Mouse (Mus musculus): ENCODE results near the gene Lrcol1. TPM values are rescaled to one million over a fixed set of nuclear protein-coding genes. Genes with fewer than 3 reads are reported as not detected.

Lrcol1 gene
- not detected in 2 replicates for polyA plus RNA-seq (2012; rRNA removed)

- Histone ChIP-seq H3K4me3 (ENCODE audit: insufficient read depth, low read length) (no peak within 1 kb of the TSS), H3K27ac (ENCODE audit: insufficient read depth, low read length) (no peak within 1 kb of the TSS), H3K4me1 (ENCODE audit: control insufficient read depth, insufficient read depth, low read length) (no peaks in the 10 kb centered on the region)
- no peak for TF ChIP-seq POLR2A (IDR thresholded peaks at IDR 0.05; ENCODE audit: extremely low read depth, insufficient read depth, low read length)
- TF ChIP-seq CTCF (IDR thresholded peaks at IDR 0.05; ENCODE audit: extremely low read depth, insufficient read depth, low read length): no peak
These were observed at the start of gene Lrcol1 for GRCm38 (mm10) chr5:110344524-110344923. Lrcol1 (plus strand) TSS chr5:110344730.

GRCm38 (mm10) chr5:110296637-110297036, 47.9 kb upstream of the Lrcol1 start:
- no peaks in the 10 kb centered on the region for H3K4me1 ChIP-seq (ENCODE audit: control insufficient read depth, insufficient read depth, low read length)
- H3K4me3 ChIP-seq (ENCODE audit: insufficient read depth, low read length): no peak overlapping the region
- no peak overlapping the region for H3K27ac ChIP-seq (ENCODE audit: insufficient read depth, low read length)
- no peak for TF ChIP-seq CTCF (IDR thresholded peaks at IDR 0.05; ENCODE audit: extremely low read depth, insufficient read depth, low read length)
- no peak for TF ChIP-seq POLR2A (IDR thresholded peaks at IDR 0.05; ENCODE audit: extremely low read depth, insufficient read depth, low read length)

GRCm38 (mm10) chr5:110300591-110300990, 43.9 kb upstream of the Lrcol1 start:
- Histone ChIP-seq H3K27ac (ENCODE audit: insufficient read depth, low read length) (no peak overlapping the region), H3K4me1 (ENCODE audit: control insufficient read depth, insufficient read depth, low read length) (no peaks in the 10 kb centered on the region), H3K4me3 (ENCODE audit: insufficient read depth, low read length) (no peak overlapping the region)
- no peak for TF ChIP-seq CTCF (IDR thresholded peaks at IDR 0.05; ENCODE audit: extremely low read depth, insufficient read depth, low read length)
- TF ChIP-seq POLR2A (IDR thresholded peaks at IDR 0.05; ENCODE audit: extremely low read depth, insufficient read depth, low read length): no peak

GRCm38 (mm10) chr5:110308861-110309260, 35.7 kb upstream of the Lrcol1 start:
- TF ChIP-seq CTCF (IDR thresholded peaks at IDR 0.05; ENCODE audit: extremely low read depth, insufficient read depth, low read length) (no peak), POLR2A (IDR thresholded peaks at IDR 0.05; ENCODE audit: extremely low read depth, insufficient read depth, low read length) (no peak)
- Histone ChIP-seq H3K4me3 (ENCODE audit: insufficient read depth, low read length) (no peak overlapping the region), H3K27ac (ENCODE audit: insufficient read depth, low read length) (no peak overlapping the region), H3K4me1 (ENCODE audit: control insufficient read depth, insufficient read depth, low read length) (no peaks in the 10 kb centered on the region)

GRCm38 (mm10) chr5:110313127-110313526, 31.4 kb upstream of the Lrcol1 start:
- Histone ChIP-seq H3K27ac (ENCODE audit: insufficient read depth, low read length) (no peak overlapping the region), H3K4me1 (ENCODE audit: control insufficient read depth, insufficient read depth, low read length) (no peaks in the 10 kb centered on the region), H3K4me3 (ENCODE audit: insufficient read depth, low read length) (no peak overlapping the region)
- TF ChIP-seq POLR2A (IDR thresholded peaks at IDR 0.05; ENCODE audit: extremely low read depth, insufficient read depth, low read length) (no peak), CTCF (IDR thresholded peaks at IDR 0.05; ENCODE audit: extremely low read depth, insufficient read depth, low read length) (no peak)

GRCm38 (mm10) chr5:110330508-110330907, 14.0 kb upstream of the Lrcol1 start:
- H3K4me3 ChIP-seq (ENCODE audit: insufficient read depth, low read length): no peak overlapping the region
- H3K4me1 ChIP-seq (ENCODE audit: control insufficient read depth, insufficient read depth, low read length): no peaks in the 10 kb centered on the region
- TF ChIP-seq CTCF (IDR thresholded peaks at IDR 0.05; ENCODE audit: extremely low read depth, insufficient read depth, low read length) (no peak), POLR2A (IDR thresholded peaks at IDR 0.05; ENCODE audit: extremely low read depth, insufficient read depth, low read length) (no peak)
- H3K27ac ChIP-seq (ENCODE audit: insufficient read depth, low read length): no peak overlapping the region

- TF ChIP-seq POLR2A (IDR thresholded peaks at IDR 0.05; ENCODE audit: extremely low read depth, insufficient read depth, low read length) (no peak), CTCF (IDR thresholded peaks at IDR 0.05; ENCODE audit: extremely low read depth, insufficient read depth, low read length) (no peak)
- H3K27ac ChIP-seq (ENCODE audit: insufficient read depth, low read length): no peak overlapping the region
- H3K4me3 ChIP-seq (ENCODE audit: insufficient read depth, low read length): no peak overlapping the region
- H3K4me1 ChIP-seq (ENCODE audit: control insufficient read depth, insufficient read depth, low read length): no peaks in the 10 kb centered on the region
These were observed 5.7 kb upstream of the Lrcol1 start for GRCm38 (mm10) chr5:110338792-110339191.

GRCm38 (mm10) chr5:110342648-110343284, 1.8 kb upstream of the Lrcol1 start, which contains the start of gene P2rx2:
P2rx2 (minus strand) TSS chr5:110343212.
- Histone ChIP-seq H3K4me3 (ENCODE audit: insufficient read depth, low read length) (peak within 1 kb of the TSS; percentile 24; the same call in 1 of the 2 replicates), H3K27ac (ENCODE audit: insufficient read depth, low read length) (no peak within 1 kb of the TSS), H3K4me1 (ENCODE audit: control insufficient read depth, insufficient read depth, low read length) (no peaks in the 10 kb centered on the region)
- TF ChIP-seq CTCF (IDR thresholded peaks at IDR 0.05; ENCODE audit: extremely low read depth, insufficient read depth, low read length): no peak
- TF ChIP-seq POLR2A (IDR thresholded peaks at IDR 0.05; ENCODE audit: extremely low read depth, insufficient read depth, low read length): no peak

- Histone ChIP-seq H3K27ac (ENCODE audit: insufficient read depth, low read length) (no peak overlapping the region), H3K4me1 (ENCODE audit: control insufficient read depth, insufficient read depth, low read length) (no peaks in the 10 kb centered on the region), H3K4me3 (ENCODE audit: insufficient read depth, low read length) (no peak overlapping the region)
- TF ChIP-seq POLR2A (IDR thresholded peaks at IDR 0.05; ENCODE audit: extremely low read depth, insufficient read depth, low read length) (no peak), CTCF (IDR thresholded peaks at IDR 0.05; ENCODE audit: extremely low read depth, insufficient read depth, low read length) (no peak)
These were observed 1.0 kb downstream of the Lrcol1 start for GRCm38 (mm10) chr5:110345553-110345952.

GRCm38 (mm10) chr5:110347006-110347405, 2.5 kb downstream of the Lrcol1 start:
- TF ChIP-seq POLR2A (IDR thresholded peaks at IDR 0.05; ENCODE audit: extremely low read depth, insufficient read depth, low read length) (no peak), CTCF (IDR thresholded peaks at IDR 0.05; ENCODE audit: extremely low read depth, insufficient read depth, low read length) (no peak)
- Histone ChIP-seq H3K4me3 (ENCODE audit: insufficient read depth, low read length) (no peak overlapping the region), H3K27ac (ENCODE audit: insufficient read depth, low read length) (no peak overlapping the region), H3K4me1 (ENCODE audit: control insufficient read depth, insufficient read depth, low read length) (no peaks in the 10 kb centered on the region)
